Mouse (Mus musculus) liver, adult 2 months (tissue): ENCODE data around the gene Tti1.

Experiments
- CTCF ChIP-seq: fragments of 200-500 bp; IDR thresholded peaks from 2 replicates; pipeline ENCODE4 v1.5.1; 2011; ENCODE audit warnings: low read depth, low read length, control low read depth
- POLR2A ChIP-seq: fragments of 200-500 bp; IDR thresholded peaks from 2 replicates; pipeline ENCODE4 v1.6.1; 2011; ENCODE audit warnings: low read length, control low read depth; ENCODE audit not compliant: insufficient read depth; ENCODE audit errors: extremely low read depth

DNA sequence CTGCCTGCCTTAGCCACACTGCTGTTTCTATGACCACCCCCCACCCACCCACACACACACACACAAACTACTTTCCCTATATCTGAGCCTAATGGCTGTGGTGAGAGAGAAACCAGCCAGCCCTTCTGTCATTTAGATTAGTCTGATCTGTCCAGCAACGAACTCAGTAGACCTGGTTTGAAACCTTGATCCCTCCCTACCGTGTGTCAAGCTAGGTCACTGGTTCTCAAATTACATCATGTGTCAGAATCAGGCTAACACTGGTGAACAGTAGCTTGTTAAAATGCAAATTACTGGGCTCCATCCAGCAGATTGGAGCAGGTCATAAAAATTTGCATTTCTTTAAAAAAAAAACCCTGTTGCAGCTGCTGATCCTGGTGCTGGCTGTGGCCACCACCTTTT, 70.5 kb downstream of the Tti1 start:
- no peak for TF ChIP-seq POLR2A
- TF ChIP-seq CTCF = no peak
